Comparison of ENCODE assay signal across 23 mouse cellular contexts in the genomic region with DNA sequence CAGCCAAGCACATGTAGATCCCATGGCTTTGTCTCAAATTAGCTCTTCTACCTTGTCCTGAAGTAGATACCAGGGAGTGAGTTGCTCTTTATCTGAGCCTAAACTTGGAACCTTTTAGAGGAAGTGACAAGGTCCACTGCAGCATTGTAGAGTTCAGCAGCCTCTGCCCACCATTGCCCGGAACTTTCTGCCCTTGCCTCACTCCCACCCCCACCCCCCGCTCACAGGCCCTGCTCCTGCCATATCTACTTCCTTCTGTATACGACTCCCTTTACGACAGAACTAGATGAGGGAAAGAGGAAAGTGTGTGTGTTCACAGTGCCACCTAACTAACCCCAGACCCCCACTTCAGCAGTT. TPM values are rescaled to one million over a fixed set of nuclear protein-coding genes. Genes with fewer than 3 reads are reported as not detected.
DNase-seq lines count a peak whose midpoint lies in the region; ATAC-seq and TF ChIP-seq lines count a peak whose summit lies in the region.
"Had no signal": no experiment of that assay in that cellular context is flagged by ENCODE, and none has a peak within 500 bp of the region (broad histone marks: within the 10 kb centered on the region; RNA-seq: fewer than 3 reads in every experiment).

No protein-coding gene starts in this region.

- H3K4me3 ChIP-seq in thymus, adult 2 months (ENCODE audit: control insufficient read depth, insufficient read depth, low read length): no peak overlapping the region
- no peak overlapping the region for H3K4me3 ChIP-seq in limb, embryonic 10.5 days
- no peak overlapping the region for H3K4me3 ChIP-seq in stomach, postnatal 0 days (ENCODE audit: low read depth, low read length)
- H3K4me3 ChIP-seq: gastrocnemius, adult 2 months; heart, embryonic 12.5 days; left cerebral cortex, adult 2 months; midbrain, embryonic 13.5 days had no signal

- H3K4me1 ChIP-seq in thymus, adult 2 months (replicated peaks; ENCODE audit: control insufficient read depth, insufficient read depth, low read length): peaks cover 41% of the 10 kb centered on the region
- peaks cover 16% of the 10 kb centered on the region for H3K4me1 ChIP-seq in limb, embryonic 10.5 days
- no peaks in the 10 kb centered on the region for H3K4me1 ChIP-seq in stomach, postnatal 0 days (replicated peaks; ENCODE audit: control insufficient read depth, insufficient read depth)

- no peak for DNase-seq in thymus, adult 2 months
- DNase-seq in thymus, postnatal 10 days (ENCODE audit: low spot score in 2 of 2): no peak
- DNase-seq in limb, embryonic 10.5 days (ENCODE audit: low spot score): no peak
- no peak for DNase-seq in stomach, postnatal 0 days (ENCODE audit: low spot score)
- no peak for DNase-seq in ovary, postnatal 14 days (ENCODE audit: low spot score)
- no peak for DNase-seq in lung, postnatal 4 days
- DNase-seq: cerebellum, adult 11 months; cerebellum, postnatal 10 days; gastrocnemius, adult 2 months; heart, postnatal 10 days; kidney, adult 2 months; left cerebral cortex, postnatal 4 days; liver, postnatal 0 days; right cerebral cortex, postnatal 14 days had no signal

- 34% methylated on average over 4 of the region's 4 CpGs for WGBS in thymus, adult 2 months
- WGBS in limb, embryonic 10.5 days: 69% methylated on average over 4 of the region's 4 CpGs
- WGBS in stomach, postnatal 0 days: 56% methylated on average over 4 of the region's 4 CpGs

- TF ChIP-seq CTCF in thymus, adult 2 months (IDR thresholded peaks at IDR 0.05; ENCODE audit: borderline replicate concordance, control insufficient read depth, extremely low read depth, insufficient read depth, low read length, poor library complexity): no peak
- TF ChIP-seq CTCF in stomach, postnatal 0 days (IDR thresholded peaks at IDR 0.05; ENCODE audit: low read depth): no peak

- no peak for TF ChIP-seq EP300 in stomach, postnatal 0 days (optimal IDR thresholded peaks at IDR 0.05)

- no peaks in the 10 kb centered on the region for H3K9me3 ChIP-seq in limb, embryonic 10.5 days (replicated peaks)
- no peaks in the 10 kb centered on the region for H3K9me3 ChIP-seq in stomach, postnatal 0 days (ENCODE audit: control insufficient read depth, low read length)
- H3K9me3 ChIP-seq: heart, embryonic 12.5 days; midbrain, embryonic 13.5 days had no signal

- H3K27ac ChIP-seq in thymus, adult 2 months (ENCODE audit: control insufficient read depth, insufficient read depth, low read length): peak overlapping the region; percentile 28
- H3K27ac ChIP-seq in limb, embryonic 10.5 days: 0 out of 2 replicates have a peak overlapping the region, but pooled peaks have one; percentile 17
- no peak overlapping the region for H3K27ac ChIP-seq in stomach, postnatal 0 days (replicated peaks)
- H3K27ac ChIP-seq: gastrocnemius, adult 2 months; hindbrain, postnatal 0 days; kidney, postnatal 0 days; left cerebral cortex, adult 2 months; midbrain, embryonic 13.5 days had no signal

- H3K36me3 ChIP-seq in thymus, adult 2 months (ENCODE audit: control insufficient read depth, insufficient read depth, low read length): no peaks in the 10 kb centered on the region
- no peaks in the 10 kb centered on the region for H3K36me3 ChIP-seq in limb, embryonic 10.5 days
- H3K36me3 ChIP-seq in stomach, postnatal 0 days (ENCODE audit: control insufficient read depth, insufficient read depth, low read length): no peaks in the 10 kb centered on the region
- H3K36me3 ChIP-seq: heart, embryonic 12.5 days; midbrain, embryonic 13.5 days had no signal

- H3K4me2 ChIP-seq in stomach, postnatal 0 days (replicated peaks; ENCODE audit: low read depth): no peak overlapping the region
- H3K4me2 ChIP-seq: heart, embryonic 12.5 days; midbrain, embryonic 13.5 days had no signal

- TF ChIP-seq POLR2A in thymus, adult 2 months (IDR thresholded peaks at IDR 0.05; ENCODE audit: control insufficient read depth, extremely low read depth, insufficient read depth, low read length, poor library complexity): no peak

- peak; percentile 91 for ATAC-seq in granulocyte monocyte progenitor cell, adult 5-6 weeks (replicated peaks; ENCODE audit: poor library complexity, severe bottlenecking)
- ATAC-seq in stomach, postnatal 0 days (ENCODE audit: low FRiP score, low TSS enrichment): peak; percentile 66
- ATAC-seq: CD4-positive, CD25-positive, alpha-beta regulatory T cell, adult 4 months; hindbrain, postnatal 0 days; liver, postnatal 0 days; lung, postnatal 0 days; midbrain, embryonic 13.5 days had no signal

- H3K9ac ChIP-seq in stomach, postnatal 0 days (ENCODE audit: low read length): no peak overlapping the region
- H3K9ac ChIP-seq: heart, embryonic 12.5 days; liver, postnatal 0 days; midbrain, embryonic 13.5 days had no signal

- no peaks in the 10 kb centered on the region for H3K27me3 ChIP-seq in thymus, adult 2 months (ENCODE audit: control insufficient read depth, insufficient read depth, low read length)
- H3K27me3 ChIP-seq in limb, embryonic 10.5 days (ENCODE audit: low read depth, poor library complexity, severe bottlenecking): no peaks in the 10 kb centered on the region
- no peaks in the 10 kb centered on the region for H3K27me3 ChIP-seq in stomach, postnatal 0 days (ENCODE audit: control insufficient read depth, insufficient read depth, low read length)
- H3K27me3 ChIP-seq: heart, embryonic 12.5 days; midbrain, embryonic 13.5 days had no signal

RNA-seq across cellular contexts. Expression of a gene that starts 17.4 kb away (rescaled TPM):
- polyA plus RNA-seq in thymus, adult 2 months (2012; rRNA removed): 32.7 and 33.9 TPM in 2 replicates
- 17.2 and 22.5 TPM in 2 replicates for total RNA-seq in granulocyte monocyte progenitor cell, adult 5-6 weeks (2014; fragmentation: Nextera tagmentation)
- 12.3 and 17.9 TPM in 2 replicates for total RNA-seq in granulocyte monocyte progenitor cell, adult 5-6 weeks (2017)
- 21.0 and 23.5 TPM in 2 replicates for polyA plus RNA-seq in limb, embryonic 10.5 days (2016; fragmentation: Nextera tagmentation; extraction: Ambion mirVana)
- polyA plus RNA-seq in stomach, postnatal 0 days (2015; fragmentation: Nextera tagmentation; extraction: Ambion mirVana): 8.2 and 8.3 TPM in 2 replicates

RNA-seq across cellular contexts. Expression of a gene that starts 31.2 kb away (rescaled TPM):
- 32.3 and 39.2 TPM in 2 replicates for polyA plus RNA-seq in thymus, adult 2 months (2012; rRNA removed)
- total RNA-seq in granulocyte monocyte progenitor cell, adult 5-6 weeks (2014; fragmentation: Nextera tagmentation): 29.4 and 44.3 TPM in 2 replicates
- total RNA-seq in granulocyte monocyte progenitor cell, adult 5-6 weeks (2017): 32.9 and 35.2 TPM in 2 replicates
- 59.5 and 73.3 TPM in 2 replicates for polyA plus RNA-seq in limb, embryonic 10.5 days (2016; fragmentation: Nextera tagmentation; extraction: Ambion mirVana)
- 25.8 and 27.0 TPM in 2 replicates for polyA plus RNA-seq in stomach, postnatal 0 days (2015; fragmentation: Nextera tagmentation; extraction: Ambion mirVana)

RNA-seq across cellular contexts. Expression of a gene that starts 48.8 kb away (rescaled TPM):
- 159 and 194 TPM in 2 replicates for polyA plus RNA-seq in thymus, adult 2 months (2012; rRNA removed)
- total RNA-seq in granulocyte monocyte progenitor cell, adult 5-6 weeks (2014; fragmentation: Nextera tagmentation): 7.0 and 10.9 TPM in 2 replicates
- 3.8 and 10.4 TPM in 2 replicates for total RNA-seq in granulocyte monocyte progenitor cell, adult 5-6 weeks (2017)
- polyA plus RNA-seq in limb, embryonic 10.5 days (2016; fragmentation: Nextera tagmentation; extraction: Ambion mirVana): 0.61 and 0.82 TPM in 2 replicates
- polyA plus RNA-seq in stomach, postnatal 0 days (2015; fragmentation: Nextera tagmentation; extraction: Ambion mirVana): 10.6 and 10.9 TPM in 2 replicates
- polyA plus RNA-seq: embryonic facial prominence, embryonic 11.5 days had no signal

Comparison
In these comparisons a context has a peak if more than half of its experiments do, and no peak if none do; other contexts are left out.
1. RNA of a gene that starts 48.8 kb away (polyA plus RNA-seq): 159 to 194 TPM in thymus, adult 2 months; 10.6 to 10.9 TPM in stomach, postnatal 0 days and 0.61 to 0.82 TPM in limb, embryonic 10.5 days; every median in the first group is over 10 times any median in the second.